Mouse (Mus musculus) megakaryocyte-erythroid progenitor cell, adult 5-6 weeks (primary cell): ENCODE results near the gene Mgat1. TPM values are rescaled to one million over a fixed set of nuclear protein-coding genes. Genes with fewer than 3 reads are reported as not detected.
A peak's percentile ranks its signal among the peaks of the same experiment; 100 is the strongest.
"Not testable (repeated sequence)": the region's sequence is repeated elsewhere in the genome, so short reads cannot be mapped to it uniquely, and the experiment has no call there.

Source experiments
- ATAC-seq: replicated peaks from 2 replicates; pipeline ENCODE4 v1.8.0; 2016; ENCODE audit warnings: mild to moderate bottlenecking, inconsistent platforms; ENCODE audit not compliant: severe bottlenecking, poor library complexity, low FRiP score, low TSS enrichment
- total RNA-seq, 2 experiments: library from RNA; stranded (forward) in 1 of 2; stranded (reverse) in 1 of 2; fragments of 200-1000, 215-1000 nt in 1 of 2; fragments of >200 nt in 1 of 2; fragmentation: Nextera tagmentation in 1 of 2; gene quantifications; 2 replicates each; pipeline ENCODE4 v1.2.3; 2014 to 2017

Mgat1 gene
- total RNA-seq, 2 experiments from 2014 or later: 34.2 to 53.5 TPM

DNA sequence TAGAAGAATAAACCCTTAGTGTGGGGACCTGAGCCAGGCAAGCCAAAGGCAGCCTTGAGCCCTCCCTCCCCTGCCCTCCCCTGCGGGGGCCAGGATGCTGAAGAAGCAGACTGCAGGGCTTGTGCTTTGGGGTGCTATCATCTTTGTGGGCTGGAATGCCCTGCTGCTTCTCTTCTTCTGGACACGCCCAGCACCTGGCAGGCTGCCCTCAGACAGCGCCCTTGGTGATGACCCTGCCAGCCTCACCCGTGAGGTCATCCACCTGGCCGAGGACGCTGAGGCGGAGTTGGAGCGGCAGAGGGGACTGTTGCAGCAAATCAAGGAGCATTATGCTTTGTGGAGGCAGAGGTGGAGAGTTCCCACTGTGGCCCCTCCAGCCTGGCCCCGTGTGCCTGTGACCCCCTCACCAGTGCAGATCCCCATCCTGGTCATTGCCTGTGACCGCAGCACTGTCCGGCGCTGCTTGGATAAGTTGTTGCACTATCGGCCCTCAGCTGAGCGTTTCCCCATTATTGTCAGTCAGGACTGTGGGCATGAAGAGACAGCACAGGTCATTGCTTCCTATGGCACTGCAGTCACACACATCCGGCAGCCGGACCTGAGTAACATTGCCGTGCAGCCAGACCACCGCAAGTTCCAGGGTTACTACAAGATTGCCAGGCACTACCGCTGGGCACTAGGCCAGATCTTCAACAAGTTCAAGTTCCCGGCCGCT lies 16.8 kb downstream of the Mgat1 start:
- peak; percentile 60 for ATAC-seq

DNA sequence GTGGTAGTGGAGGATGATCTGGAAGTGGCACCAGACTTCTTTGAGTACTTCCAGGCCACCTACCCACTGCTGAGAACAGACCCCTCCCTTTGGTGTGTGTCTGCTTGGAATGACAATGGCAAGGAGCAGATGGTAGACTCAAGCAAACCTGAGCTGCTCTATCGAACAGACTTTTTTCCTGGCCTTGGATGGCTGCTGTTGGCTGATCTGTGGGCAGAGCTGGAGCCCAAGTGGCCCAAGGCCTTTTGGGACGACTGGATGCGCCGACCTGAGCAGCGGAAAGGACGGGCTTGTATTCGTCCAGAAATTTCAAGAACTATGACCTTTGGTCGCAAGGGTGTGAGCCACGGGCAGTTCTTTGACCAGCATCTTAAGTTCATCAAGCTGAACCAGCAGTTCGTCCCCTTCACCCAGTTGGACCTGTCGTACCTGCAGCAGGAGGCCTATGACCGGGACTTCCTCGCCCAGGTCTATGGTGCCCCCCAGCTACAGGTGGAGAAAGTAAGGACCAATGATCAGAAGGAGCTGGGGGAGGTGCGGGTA lies 17.4 kb downstream of the Mgat1 start:
- ATAC-seq: 0 out of 2 replicates have a peak, but pooled peaks have one; percentile 9

DNA sequence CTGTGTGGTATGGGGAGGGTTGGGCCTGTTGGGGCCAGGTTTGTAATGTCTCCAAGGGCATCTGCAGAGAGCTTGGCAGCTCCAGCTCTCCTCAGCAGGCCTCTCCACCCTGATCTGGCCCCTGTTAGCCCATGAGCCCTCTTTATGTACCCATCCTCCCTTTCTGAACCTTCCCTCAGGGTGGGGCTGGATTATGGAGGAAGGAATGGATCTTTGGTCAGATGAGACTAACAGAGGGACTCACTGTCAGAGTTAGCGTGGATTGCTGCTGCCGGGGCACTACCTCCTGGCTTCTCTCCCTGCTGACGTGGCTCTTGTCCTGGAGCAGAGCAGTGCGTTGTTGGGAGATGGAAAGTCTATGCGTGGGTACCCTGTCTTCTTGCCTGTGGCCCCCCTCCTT lies 18.3 kb downstream of the Mgat1 start:
- ATAC-seq: no peak

GRCm38 (mm10) chr11:49263149-49263548 lies 19.2 kb downstream of the Mgat1 start:
- ATAC-seq: no peak

- ATAC-seq: no peak
Observed at GRCm38 (mm10) chr11:49264081-49264480, 20.1 kb downstream of the Mgat1 start.

GRCm38 (mm10) chr11:49264622-49265021 lies 20.6 kb downstream of the Mgat1 start:
- no peak for ATAC-seq

- ATAC-seq: no peak
Observed at GRCm38 (mm10) chr11:49265101-49265500, 21.1 kb downstream of the Mgat1 start.

GRCm38 (mm10) chr11:49266671-49267070 lies 22.7 kb downstream of the Mgat1 start:
- no peak for ATAC-seq

DNA sequence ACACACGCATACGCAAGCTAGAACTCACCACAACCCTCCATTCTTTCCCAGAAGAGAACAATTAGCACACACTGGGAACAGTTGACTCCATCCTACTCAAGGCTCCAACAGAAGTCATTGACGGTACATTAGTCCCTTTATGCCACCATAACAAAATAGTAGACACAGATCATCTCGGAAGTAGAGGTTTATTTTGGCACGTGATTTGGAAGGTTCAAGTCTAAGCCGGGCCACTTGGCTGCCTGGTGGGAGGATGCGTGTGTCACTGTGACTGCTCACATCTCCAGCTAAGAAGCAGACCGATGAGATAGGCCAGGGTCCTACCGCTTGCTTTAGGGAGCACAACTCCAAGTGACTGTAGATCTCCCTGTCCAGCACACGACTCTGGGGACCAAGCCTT lies 23.3 kb downstream of the Mgat1 start:
- no peak for ATAC-seq

GRCm38 (mm10) chr11:49267970-49268579 lies 24.1 kb downstream of the Mgat1 start:
- no peak for ATAC-seq

DNA sequence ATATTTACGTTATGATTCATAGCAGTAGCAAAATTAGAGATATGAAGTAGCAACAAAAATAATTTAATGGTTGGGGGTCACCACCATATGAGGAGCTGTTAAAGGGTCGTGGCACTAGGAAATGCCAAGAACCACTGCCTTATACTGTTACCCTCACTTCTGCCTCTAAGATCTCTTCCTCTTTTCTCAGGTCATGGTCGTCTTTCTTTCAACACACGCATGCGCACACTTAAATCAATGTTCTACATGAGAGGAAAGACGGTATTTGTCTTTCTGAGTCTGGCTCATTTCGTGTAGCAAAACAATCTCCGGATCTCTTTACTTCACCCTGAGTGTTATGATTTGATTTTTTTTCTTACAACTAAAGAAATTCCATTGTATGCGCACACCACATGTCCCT lies 25.8 kb downstream of the Mgat1 start:
- no peak for ATAC-seq

DNA sequence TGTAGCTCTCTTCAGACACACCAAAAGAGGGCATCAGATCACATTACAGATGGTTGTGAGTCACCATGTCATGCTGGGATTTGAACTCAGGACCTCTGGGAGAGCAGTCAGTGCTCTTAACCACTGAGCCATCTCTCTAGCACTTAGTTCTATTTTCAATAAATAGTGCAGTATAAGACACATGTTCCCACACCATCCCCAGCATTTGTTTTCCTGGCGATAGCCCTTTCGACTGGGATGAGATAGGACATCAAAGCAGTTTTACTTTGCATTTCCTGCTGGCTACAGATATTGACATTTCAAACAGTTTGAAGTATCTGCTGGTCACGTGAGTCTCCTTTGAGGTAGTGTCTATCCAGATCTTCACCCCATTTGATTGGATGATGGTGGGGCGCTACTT lies 26.4 kb downstream of the Mgat1 start:
- no peak for ATAC-seq

- peak; percentile 90 for ATAC-seq
Observed at GRCm38 (mm10) chr11:49271334-49271733, 27.3 kb downstream of the Mgat1 start.

- ATAC-seq: no peak
Observed at GRCm38 (mm10) chr11:49273834-49274519, 30.0 kb downstream of the Mgat1 start.

GRCm38 (mm10) chr11:49278222-49278621 lies 34.2 kb downstream of the Mgat1 start, which contains the start of gene Olfr1393:
TSS of gene Olfr1393 (plus strand) at chr11:49278304.
- peak; percentile 55; the same call in 1 of the 2 replicates for ATAC-seq

DNA sequence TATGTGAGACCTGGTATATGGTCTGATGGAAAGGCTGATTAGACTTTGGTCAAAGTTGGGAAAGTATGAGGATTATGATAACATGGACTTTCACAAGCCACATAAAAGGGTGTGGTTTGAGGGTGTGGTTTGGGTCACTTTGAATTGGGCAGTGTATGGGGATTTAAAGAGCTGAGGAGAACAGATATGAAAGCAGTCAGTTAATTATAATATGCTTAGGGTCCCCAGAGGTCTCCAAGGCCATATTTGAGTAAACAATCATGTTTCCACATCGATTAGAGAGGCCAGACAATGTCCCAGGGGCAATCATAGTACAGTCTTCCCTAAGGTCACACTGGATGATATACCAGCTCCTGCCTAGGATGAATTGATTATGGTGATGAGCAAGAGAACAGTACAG lies 41.0 kb downstream of the Mgat1 start, which contains the start of gene Olfr1392:
Olfr1392 (plus strand) TSS at position 301 of the 400 bp plus-strand sequence.
- not testable (repeated sequence) for ATAC-seq

- no peak for ATAC-seq
Observed at GRCm38 (mm10) chr11:49287251-49287650, 43.3 kb downstream of the Mgat1 start.

GRCm38 (mm10) chr11:49292777-49293176 lies 48.8 kb downstream of the Mgat1 start:
- no peak for ATAC-seq

- no peak for ATAC-seq
Observed at GRCm38 (mm10) chr11:49304441-49304840, 60.5 kb downstream of the Mgat1 start, which contains the start of gene Olfr10. TSS of gene Olfr10 (plus strand) at chr11:49304741.

DNA sequence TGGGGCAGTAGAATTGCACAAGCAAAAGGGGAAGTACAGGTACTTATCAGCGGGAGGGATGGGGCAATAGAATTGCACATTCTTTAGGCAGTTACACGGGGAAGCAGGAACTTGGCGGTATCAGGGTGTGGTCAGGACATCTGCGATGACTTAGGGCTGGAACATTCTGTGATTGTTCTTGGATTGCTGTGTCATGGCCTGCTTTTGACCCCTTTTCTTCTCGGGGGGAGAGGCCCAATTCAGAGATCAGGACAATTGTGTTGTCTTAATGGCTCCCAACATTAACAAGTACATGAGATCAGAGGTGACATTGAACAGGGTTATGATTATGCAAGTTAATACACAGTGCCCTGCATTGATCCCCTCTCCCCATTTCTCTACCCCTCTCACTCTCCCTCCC lies 64.6 kb downstream of the Mgat1 start:
- not testable (repeated sequence) for ATAC-seq
